Mouse (Mus musculus) midbrain, embryonic 12.5 days (tissue): ENCODE measurements at regions not wholly inside any gene's neighbourhood (a gene's known extent, or its start where the extent isn't known, plus 50 kb on each side); places are given as distances from the start of the nearest gene placed in this dataset.

ENCODE experiments used
- ATAC-seq: fragments of 200-750 bp; cut with Nextera tagmentation; 2 replicates; pipeline ENCODE4 v1.8.0; 2017; ENCODE audit warnings: low read depth, moderate TSS enrichment, moderate library complexity; ENCODE audit not compliant: low FRiP score
- H3K27ac ChIP-seq: fragments of 300-500 bp; sonication (generic); replicated peaks from 2 replicates; pipeline ENCODE4 v1.5.1; 2016; ENCODE audit warnings: mild to moderate bottlenecking
- H3K27me3 ChIP-seq: fragments of 300-500 bp; sonication (generic); 2 replicates; pipeline ENCODE4 v1.6.1; 2016; ENCODE audit warnings: mild to moderate bottlenecking
- H3K36me3 ChIP-seq: fragments of 300-500 bp; sonication (generic); 2 replicates; pipeline ENCODE4 v1.6.1; 2016
- H3K4me1 ChIP-seq: fragments of 300-500 bp; sonication (generic); 2 replicates; pipeline ENCODE4 v1.6.1; 2016
- H3K4me2 ChIP-seq: fragments of 300-500 bp; sonication (generic); replicated peaks from 2 replicates; pipeline ENCODE4 v1.6.1; 2016; ENCODE audit warnings: mild to moderate bottlenecking, moderate library complexity
- H3K4me3 ChIP-seq: fragments of 300-500 bp; sonication (generic); 2 replicates; pipeline ENCODE4 v1.5.1; 2016; ENCODE audit warnings: mild to moderate bottlenecking
- H3K9ac ChIP-seq: fragments of 300-500 bp; sonication (generic); replicated peaks from 2 replicates; pipeline ENCODE4 v1.6.1; 2016; ENCODE audit warnings: mild to moderate bottlenecking, moderate library complexity
- H3K9me3 ChIP-seq: fragments of 300-500 bp; sonication (generic); 2 replicates; pipeline ENCODE4 v1.6.1; 2016; ENCODE audit warnings: mild to moderate bottlenecking
- WGBS: fragments of 180-500 bp; shearing (Covaris S2); methylation state at CpG from one replicate; pipeline ENCODE4 v1.1.7; 2016; 5-methylcytosine and 5-hydroxymethylcytosine counted together

- Histone ChIP-seq H3K9ac (no peak overlapping the region), H3K27me3 (peaks cover 26% of the 10 kb centered on the region), H3K9me3 (no peaks in the 10 kb centered on the region), H3K4me3 (no peak overlapping the region), H3K27ac (no peak overlapping the region), H3K36me3 (no peaks in the 10 kb centered on the region), H3K4me2 (no peak overlapping the region), H3K4me1 (no peaks in the 10 kb centered on the region)
- no peak for ATAC-seq
- WGBS, result 93% methylated on average over 1 of the region's 1 CpGs
Measured at GRCm38 (mm10) chr3:37999779-38000178, 275.5 kb upstream of the Gm5148 start.

DNA sequence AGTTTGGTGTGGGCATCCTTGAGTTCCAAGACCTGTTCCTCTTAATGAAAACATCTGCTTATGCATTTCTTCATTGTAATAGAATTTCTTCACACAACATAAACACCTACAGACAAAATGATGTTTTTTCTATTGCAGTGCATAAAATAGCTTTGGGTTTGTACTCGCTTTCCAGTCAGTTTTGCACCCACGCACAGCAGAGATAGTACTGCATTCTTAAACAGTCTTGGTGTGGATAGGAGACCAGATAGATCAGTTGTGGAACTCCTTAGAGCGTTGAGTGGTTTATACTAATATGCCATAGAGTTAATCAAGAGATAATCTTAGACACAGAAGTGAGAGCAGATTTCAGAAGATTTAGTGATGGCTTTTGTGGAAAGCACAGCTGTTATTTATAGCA, 273.7 kb upstream of the Gm5148 start:
- Histone ChIP-seq H3K4me3 (no peak overlapping the region), H3K4me1 (no peaks in the 10 kb centered on the region), H3K27ac (no peak overlapping the region), H3K27me3 (peaks cover 44% of the 10 kb centered on the region), H3K9me3 (no peaks in the 10 kb centered on the region), H3K36me3 (no peaks in the 10 kb centered on the region), H3K4me2 (no peak overlapping the region), H3K9ac (no peak overlapping the region)
- WGBS, result 93% methylated on average over 3 of the region's 3 CpGs
- no peak for ATAC-seq

GRCm38 (mm10) chr3:37989992-37990391, 265.7 kb upstream of the Gm5148 start:
- no peaks in the 10 kb centered on the region for H3K9me3 ChIP-seq
- 93% methylated on average over 6 of the region's 6 CpGs for WGBS
- ATAC-seq, result no peak
- no peak overlapping the region for H3K9ac ChIP-seq
- H3K27me3 ChIP-seq, result peaks cover 85% of the 10 kb centered on the region
- no peak overlapping the region for H3K4me3 ChIP-seq
- no peak overlapping the region for H3K4me2 ChIP-seq
- 0 out of 2 replicates have a peak, but pooled peaks cover 3% of the 10 kb centered on the region for H3K4me1 ChIP-seq
- H3K27ac ChIP-seq, result no peak overlapping the region
- no peaks in the 10 kb centered on the region for H3K36me3 ChIP-seq

DNA sequence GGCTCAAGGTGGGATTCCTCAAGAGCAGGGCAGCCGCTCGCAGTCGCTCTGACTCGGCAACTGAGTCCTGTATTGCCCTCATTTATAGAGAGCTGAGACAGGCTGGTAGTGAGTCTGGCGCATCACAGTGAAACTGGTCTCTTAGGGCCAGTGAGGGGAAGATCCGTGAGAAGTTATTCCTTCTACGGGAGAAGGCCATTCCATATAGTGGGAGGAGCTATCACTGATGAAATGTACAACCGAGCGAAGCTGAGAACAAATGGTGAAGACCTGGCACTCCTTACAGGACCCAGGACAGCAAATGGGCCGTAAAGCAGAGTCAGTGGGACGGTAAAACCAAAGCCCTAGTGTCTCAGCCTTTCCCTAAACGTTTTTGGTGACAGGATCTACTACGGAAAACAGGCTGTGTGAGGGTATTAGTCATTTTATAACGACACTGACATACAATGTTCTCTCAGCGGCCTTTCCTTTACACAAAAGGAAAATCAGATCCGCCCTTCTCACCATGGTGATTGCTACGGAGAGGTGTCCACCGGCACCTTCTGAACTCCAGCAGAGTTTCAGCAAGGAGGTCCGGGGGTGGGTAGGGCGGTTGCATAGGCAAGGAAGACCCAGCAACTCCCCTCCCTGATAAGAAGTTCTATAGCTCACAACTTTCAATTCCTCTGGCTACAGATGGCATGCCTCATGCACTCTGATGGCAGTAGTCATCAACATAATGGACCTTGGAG, 263.6 kb upstream of the Gm5148 start:
- Histone ChIP-seq H3K4me2 (no peak overlapping the region), H3K36me3 (no peaks in the 10 kb centered on the region), H3K9me3 (no peaks in the 10 kb centered on the region), H3K27ac (no peak overlapping the region), H3K9ac (no peak overlapping the region), H3K27me3 (peaks cover 81% of the 10 kb centered on the region), H3K4me1 (0 out of 2 replicates have a peak, but pooled peaks cover 3% of the 10 kb centered on the region), H3K4me3 (no peak overlapping the region)
- 74% methylated on average over 20 of the region's 20 CpGs for WGBS
- no peak for ATAC-seq

DNA sequence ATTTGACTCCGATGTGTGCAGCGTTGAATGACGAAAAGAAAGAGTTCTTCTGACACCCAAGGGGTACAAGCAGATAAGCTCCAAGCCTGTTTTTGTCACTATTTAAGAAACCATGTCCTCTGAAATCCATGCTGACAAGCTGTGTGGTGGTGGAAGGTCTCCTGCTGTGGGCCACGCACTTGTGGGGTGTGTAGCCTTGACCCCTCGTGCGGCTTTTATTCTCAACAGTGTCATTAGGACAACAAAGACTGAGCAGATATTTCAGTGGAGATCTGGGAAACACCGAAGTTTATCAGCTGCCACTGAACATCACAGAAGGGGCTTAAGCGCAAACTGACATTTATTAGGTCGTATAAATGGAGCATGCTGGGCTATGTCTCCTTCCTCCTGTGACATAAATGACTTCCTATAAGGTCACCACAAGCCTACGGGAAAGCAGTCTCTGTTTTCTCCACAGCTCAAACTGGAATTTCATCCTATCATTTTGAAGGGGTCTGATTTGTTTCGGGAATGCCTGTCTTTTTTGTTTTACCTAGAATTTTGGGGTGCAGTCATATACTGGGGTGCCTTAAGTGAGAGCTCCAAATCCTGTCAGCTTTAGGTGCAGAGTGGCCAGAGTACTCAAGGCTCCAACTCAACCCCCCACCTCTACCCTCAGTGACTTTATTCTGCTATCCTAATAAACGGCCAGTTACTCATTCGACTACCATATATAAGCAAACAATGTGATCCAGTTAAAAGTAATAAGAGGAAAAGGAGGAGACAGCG, 262.9 kb upstream of the Gm5148 start:
- ATAC-seq, result peak; percentile 52; the same call in 1 of the 2 replicates
- Histone ChIP-seq H3K9ac (no peak overlapping the region), H3K27ac (no peak overlapping the region), H3K4me3 (no peak overlapping the region), H3K9me3 (no peaks in the 10 kb centered on the region), H3K27me3 (peaks cover 85% of the 10 kb centered on the region), H3K36me3 (no peaks in the 10 kb centered on the region), H3K4me2 (no peak overlapping the region), H3K4me1 (0 out of 2 replicates have a peak, but pooled peaks cover 3% of the 10 kb centered on the region)
- WGBS, result 49% methylated on average over 14 of the region's 14 CpGs

DNA sequence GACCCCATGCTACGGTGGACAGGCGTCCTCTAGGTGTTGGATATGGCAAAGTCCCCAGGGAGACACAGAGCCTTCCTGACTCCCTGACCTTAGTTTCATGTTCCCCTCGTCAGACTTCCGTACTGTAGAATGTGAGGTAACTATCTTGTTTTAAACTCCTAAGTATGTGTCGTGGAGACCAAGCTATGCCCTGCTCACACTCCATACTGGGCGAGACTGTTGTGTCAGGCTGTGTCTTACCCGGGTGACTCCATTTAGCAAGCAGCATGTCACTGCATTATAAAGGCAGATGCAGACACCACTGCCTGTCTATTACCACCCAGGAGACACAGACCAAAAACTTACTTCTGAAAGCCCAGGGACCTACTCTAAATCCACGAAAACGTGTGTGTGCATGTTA, 260.4 kb upstream of the Gm5148 start:
- no peak for ATAC-seq
- Histone ChIP-seq H3K27ac (no peak overlapping the region), H3K4me1 (0 out of 2 replicates have a peak, but pooled peaks cover 3% of the 10 kb centered on the region), H3K36me3 (no peaks in the 10 kb centered on the region), H3K4me3 (no peak overlapping the region), H3K4me2 (no peak overlapping the region), H3K27me3 (peaks cover 79% of the 10 kb centered on the region), H3K9ac (no peak overlapping the region), H3K9me3 (no peaks in the 10 kb centered on the region)
- WGBS, result 88% methylated on average over 9 of the region's 9 CpGs

GRCm38 (mm10) chr3:37981481-37982180, 257.3 kb upstream of the Gm5148 start:
- no peak overlapping the region for H3K4me3 ChIP-seq
- WGBS, result 56% methylated on average over 7 of the region's 7 CpGs
- no peak overlapping the region for H3K4me2 ChIP-seq
- H3K4me1 ChIP-seq, result peaks cover under 1% of the 10 kb centered on the region; the same call in 1 of the 2 replicates
- peaks cover 75% of the 10 kb centered on the region for H3K27me3 ChIP-seq
- H3K36me3 ChIP-seq, result no peaks in the 10 kb centered on the region
- H3K9me3 ChIP-seq, result no peaks in the 10 kb centered on the region
- no peak overlapping the region for H3K27ac ChIP-seq
- H3K9ac ChIP-seq, result no peak overlapping the region
- ATAC-seq, result no peak

DNA sequence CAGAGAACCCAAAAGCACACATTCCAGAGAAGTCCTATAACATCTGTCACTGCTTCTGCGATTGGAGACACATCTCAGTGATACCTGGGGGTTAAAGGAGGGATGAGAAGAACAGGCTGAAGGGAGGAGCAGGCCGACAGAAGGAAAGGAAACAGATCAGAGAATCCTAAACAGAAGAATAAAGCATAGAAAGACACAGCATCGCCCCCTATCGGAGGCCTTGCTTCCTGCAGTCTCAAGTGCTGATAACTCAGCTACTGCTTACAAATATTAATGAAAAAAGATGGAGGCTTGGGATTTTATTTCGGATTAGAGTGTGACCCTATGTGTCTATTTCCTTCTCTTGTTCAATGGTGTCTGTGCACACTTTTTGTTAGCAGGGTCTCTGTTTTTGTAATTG, 255.6 kb upstream of the Gm5148 start:
- Histone ChIP-seq H3K4me1 (peaks cover 10% of the 10 kb centered on the region), H3K27ac (no peak overlapping the region), H3K9me3 (no peaks in the 10 kb centered on the region), H3K9ac (no peak overlapping the region), H3K4me3 (no peak overlapping the region), H3K27me3 (peaks cover 77% of the 10 kb centered on the region), H3K4me2 (no peak overlapping the region), H3K36me3 (no peaks in the 10 kb centered on the region)
- WGBS, result 60% methylated on average over 5 of the region's 5 CpGs
- ATAC-seq, result no peak

DNA sequence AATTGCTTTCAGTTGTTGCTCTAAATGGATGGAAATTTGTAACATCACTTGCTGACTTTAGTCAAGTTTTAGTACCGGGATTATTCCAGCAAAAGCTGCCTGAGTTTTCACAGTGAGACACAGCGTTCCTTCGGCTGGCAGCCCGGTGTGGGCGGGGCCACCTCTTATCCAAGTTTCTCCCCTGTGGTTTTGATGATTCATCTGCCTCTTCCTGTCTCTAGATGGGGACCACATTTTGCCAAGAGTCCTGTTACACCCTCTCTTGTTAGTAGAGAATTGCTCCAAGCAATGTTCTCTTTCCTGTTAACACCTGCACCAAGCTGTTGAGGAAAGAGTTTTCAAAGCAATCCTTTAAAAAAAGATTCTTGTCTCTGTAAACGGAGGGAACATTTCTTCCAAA, 254.2 kb upstream of the Gm5148 start:
- Histone ChIP-seq H3K4me2 (no peak overlapping the region), H3K27ac (no peak overlapping the region), H3K9me3 (no peaks in the 10 kb centered on the region), H3K9ac (no peak overlapping the region), H3K4me1 (peaks cover 10% of the 10 kb centered on the region), H3K36me3 (no peaks in the 10 kb centered on the region), H3K4me3 (no peak overlapping the region), H3K27me3 (peaks cover 71% of the 10 kb centered on the region)
- ATAC-seq, result no peak
- 44% methylated on average over 6 of the region's 6 CpGs for WGBS

DNA sequence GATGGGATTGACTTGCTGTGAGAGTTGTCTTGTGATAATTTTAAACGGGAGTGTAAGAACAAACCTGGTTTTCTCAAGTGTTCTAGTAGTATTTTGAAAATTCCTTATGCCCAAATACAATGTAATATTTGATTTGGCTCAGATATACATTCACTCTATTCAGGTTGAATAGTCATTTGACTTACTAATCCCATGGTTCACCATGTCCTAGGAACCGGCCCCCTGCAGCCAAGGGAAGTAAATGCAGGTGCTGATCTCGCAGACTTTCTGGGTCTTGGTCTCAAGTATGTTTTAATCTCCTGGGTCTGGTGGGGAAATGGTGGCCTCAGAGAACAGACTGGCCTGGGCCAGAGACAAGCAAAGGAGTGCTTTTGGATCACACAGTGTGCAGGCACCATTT, 253.2 kb upstream of the Gm5148 start:
- Histone ChIP-seq H3K27me3 (peaks cover 61% of the 10 kb centered on the region), H3K27ac (no peak overlapping the region), H3K9ac (no peak overlapping the region), H3K9me3 (no peaks in the 10 kb centered on the region), H3K4me2 (no peak overlapping the region), H3K36me3 (no peaks in the 10 kb centered on the region), H3K4me1 (peaks cover 10% of the 10 kb centered on the region), H3K4me3 (no peak overlapping the region)
- no peak for ATAC-seq
- WGBS, result 60% methylated on average over 3 of the region's 3 CpGs

DNA sequence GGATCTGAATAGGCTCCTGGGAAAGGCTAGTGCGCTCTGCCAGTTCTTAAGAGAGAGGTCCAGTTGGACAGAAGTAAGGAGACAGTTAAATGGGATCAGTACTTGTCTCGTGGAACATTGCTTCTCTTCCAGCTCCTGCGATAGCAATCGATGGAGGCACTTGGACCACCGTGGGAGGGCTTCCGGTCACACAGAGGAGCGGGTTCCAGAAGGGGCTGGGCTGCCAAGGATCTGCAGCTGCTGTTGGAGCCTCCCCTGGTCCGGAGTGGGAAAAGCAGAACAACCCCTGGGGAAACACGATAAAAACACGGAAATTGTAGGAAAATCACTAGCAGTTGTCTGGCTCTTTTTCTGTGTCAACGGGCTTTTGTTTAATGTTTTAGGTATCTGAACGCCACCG, 252.3 kb upstream of the Gm5148 start:
- Histone ChIP-seq H3K4me2 (0 out of 2 replicates have a peak overlapping the region, but pooled peaks have one; percentile 15), H3K4me1 (peaks cover 10% of the 10 kb centered on the region), H3K27me3 (peaks cover 55% of the 10 kb centered on the region), H3K9me3 (no peaks in the 10 kb centered on the region), H3K36me3 (no peaks in the 10 kb centered on the region), H3K4me3 (no peak overlapping the region), H3K27ac (no peak overlapping the region), H3K9ac (no peak overlapping the region)
- ATAC-seq, result no peak
- WGBS, result 44% methylated on average over 13 of the region's 13 CpGs

GRCm38 (mm10) chr3:37975194-37975756, 251.0 kb upstream of the Gm5148 start:
- no peak overlapping the region for H3K27ac ChIP-seq
- H3K9me3 ChIP-seq, result no peaks in the 10 kb centered on the region
- peaks cover 55% of the 10 kb centered on the region for H3K27me3 ChIP-seq
- no peak; the same call in 1 of the 2 replicates for ATAC-seq
- no peak overlapping the region for H3K9ac ChIP-seq
- no peaks in the 10 kb centered on the region for H3K36me3 ChIP-seq
- no peak overlapping the region for H3K4me2 ChIP-seq
- H3K4me3 ChIP-seq, result no peak overlapping the region
- 55% methylated on average over 11 of the region's 11 CpGs for WGBS
- H3K4me1 ChIP-seq, result peaks cover 10% of the 10 kb centered on the region
